Comparison of ENCODE assay signal across 16 mouse cellular contexts in genomic region chr3:52281882-52282281, GRCm38 (mm10).
"Had no signal": no experiment of that assay in that cellular context is flagged by ENCODE, and none has a peak within 500 bp of the region (broad histone marks: within the 10 kb centered on the region; RNA-seq: fewer than 3 reads in every experiment).

No protein-coding gene starts in this region.

- H3K9ac ChIP-seq: lung, embryonic 14.5 days; midbrain, embryonic 12.5 days; neural tube, embryonic 13.5 days; neural tube, embryonic 15.5 days had no signal

- H3K36me3 ChIP-seq: midbrain, embryonic 12.5 days; neural tube, embryonic 13.5 days; neural tube, embryonic 15.5 days had no signal

- H3K4me3 ChIP-seq: midbrain, embryonic 12.5 days; myocyte; neural tube, embryonic 13.5 days; neural tube, embryonic 15.5 days had no signal

- H3K4me2 ChIP-seq: lung, embryonic 14.5 days; midbrain, embryonic 12.5 days; neural tube, embryonic 13.5 days; neural tube, embryonic 15.5 days had no signal

- H3K4me1 ChIP-seq: midbrain, embryonic 12.5 days; neural tube, embryonic 13.5 days; neural tube, embryonic 15.5 days had no signal

- ATAC-seq: midbrain, embryonic 16.5 days had no signal

- H3K27ac ChIP-seq: midbrain, embryonic 12.5 days; neural tube, embryonic 13.5 days; neural tube, embryonic 15.5 days had no signal

- DNase-seq: lung, adult 18-20 months; lung, embryonic 14.5 days; lung, postnatal 10 days; lung, postnatal 4 days; midbrain, embryonic 14.5 days; retina, postnatal 1 day; right cerebral cortex, postnatal 14 days; spleen, adult 18-20 months; thymus, adult 18-20 months; thymus, postnatal 14 days; thymus, postnatal 36 days had no signal

- H3K9me3 ChIP-seq: midbrain, embryonic 12.5 days; neural tube, embryonic 13.5 days; neural tube, embryonic 15.5 days had no signal

- H3K27me3 ChIP-seq: midbrain, embryonic 12.5 days; neural tube, embryonic 13.5 days; neural tube, embryonic 15.5 days had no signal
